Mouse (Mus musculus) left cerebral cortex, adult 2 months (tissue): Measurements from ENCODE around the gene Zc3hav1. TPM values are rescaled to one million over a fixed set of nuclear protein-coding genes. Genes with fewer than 3 reads are reported as not detected.
A peak's percentile ranks its signal among the peaks of the same experiment; 100 is the strongest.

Experiments
- DNase-seq, 2 experiments: peaks; one replicate each; pipeline ENCODE4 v3.0.0; 2021 to 2022; ENCODE audit warnings: low spot score in 2 of 2, mixed read lengths in 1 of 2; ENCODE audit errors: extremely low spot score in 1 of 2
- H3K27ac ChIP-seq: fragments of 200-600 bp; 2 replicates; pipeline ENCODE4 v1.8.1; 2022
- H3K4me3 ChIP-seq: fragments of 200-600 bp; 2 replicates; pipeline ENCODE4 v1.8.1; 2022
- CTCF ChIP-seq: fragments of 200-600 bp; IDR thresholded peaks from 2 replicates; pipeline ENCODE4 v1.8.1; 2022; ENCODE audit warnings: antibody characterized with exemption, mild to moderate bottlenecking, moderate library complexity
- intact Hi-C: fragments of 180-260 bp; cut with DNase I; formaldehyde crosslinking; loops from one replicate; pipeline ENCODE4 v1.15.1; 2025
- total RNA-seq, 2 experiments: library from RNA; stranded (reverse); gene quantifications; 2 replicates each; pipeline ENCODE4 v1.2.3; 2021

Zc3hav1 gene
- total RNA-seq, 2 experiments from 2014 or later, result 2.5 to 3.1 TPM

GRCm38 (mm10) chr6:38261877-38262276, 92.5 kb downstream of the Zc3hav1 start:
- TF ChIP-seq CTCF, result no peak
- H3K27ac ChIP-seq, result no peak overlapping the region
- H3K4me3 ChIP-seq, result no peak overlapping the region
- no peak for DNase-seq
- intact Hi-C loops, result no loop called here

DNA sequence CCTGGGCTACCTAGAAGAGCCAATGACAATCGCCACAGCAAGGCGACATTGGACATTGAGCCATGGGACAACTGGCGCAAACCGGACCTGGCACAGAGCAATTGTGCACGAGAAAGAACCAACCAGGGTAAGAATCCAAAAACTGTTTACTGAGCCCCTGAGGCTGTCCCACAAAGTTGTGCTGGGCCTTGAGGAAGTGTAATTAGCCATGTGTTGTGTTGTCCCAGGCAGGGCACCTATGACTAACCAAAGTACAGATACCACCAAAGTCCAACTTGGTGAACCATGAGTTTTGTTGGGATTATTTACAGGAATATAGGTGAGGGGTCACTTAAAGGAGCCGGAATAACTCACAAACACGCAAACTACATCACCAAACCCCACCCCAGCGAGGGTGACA, 96.9 kb downstream of the Zc3hav1 start:
- DNase-seq, result no peak
- no peak for TF ChIP-seq CTCF
- H3K27ac ChIP-seq, result peak overlapping the region; percentile 16; the same call in 1 of the 2 replicates
- H3K4me3 ChIP-seq, result no peak overlapping the region
- intact Hi-C loops, result no loop called here

GRCm38 (mm10) chr6:38256793-38257192, 97.6 kb downstream of the Zc3hav1 start:
- intact Hi-C loops, result no loop called here
- no peak overlapping the region for H3K27ac ChIP-seq
- DNase-seq, result no peak
- no peak overlapping the region for H3K4me3 ChIP-seq
- no peak for TF ChIP-seq CTCF

DNA sequence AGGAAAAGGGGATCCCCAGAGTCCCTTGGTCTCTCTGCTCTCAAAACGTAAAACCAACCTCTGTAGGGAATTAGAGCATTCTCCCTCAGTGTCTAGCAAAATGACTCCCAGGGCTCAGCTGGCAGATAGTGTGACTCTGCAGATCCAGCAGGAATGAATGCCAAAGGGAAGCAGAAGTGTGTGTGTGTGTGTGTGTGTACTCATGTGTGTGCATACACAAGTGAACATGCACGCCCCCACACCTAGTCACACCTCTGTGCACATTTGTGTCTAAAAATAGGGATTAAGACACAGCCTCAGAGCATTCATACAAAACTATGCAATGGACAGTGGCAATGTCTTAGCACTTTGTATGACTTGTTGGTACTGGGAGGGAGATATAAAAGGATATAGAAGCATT, 98.6 kb downstream of the Zc3hav1 start:
- no peak for DNase-seq
- Histone ChIP-seq H3K27ac (no peak overlapping the region), H3K4me3 (no peak overlapping the region)
- TF ChIP-seq CTCF, result no peak
- intact Hi-C loops, result loop anchor here (2.0 kb wide), 1 partner anchor 43 kb away; the partner anchor contains the start of gene Zc3hav1l

Other genes starting within 250 kb of the Zc3hav1 start
- gene Tmem213, start 245.3 kb downstream of the Zc3hav1 start, total RNA-seq, result not detected
- 1 to 10 TPM; 2.0 to 2.3 TPM for gene Atp6v0a4, start 230.0 kb downstream of the Zc3hav1 start, total RNA-seq
- 10 to 100 TPM; 46.0 to 49.9 TPM for gene D630045J12Rik, start 100.6 kb downstream of the Zc3hav1 start, total RNA-seq
- gene Zc3hav1l, start 55.3 kb downstream of the Zc3hav1 start, total RNA-seq, result 1 to 10 TPM; 3.2 to 3.4 TPM
- 10 to 100 TPM; 12.4 to 13.1 TPM for gene Ttc26, start 26.9 kb upstream of the Zc3hav1 start, total RNA-seq
- 10 to 100 TPM; 53.7 to 65.8 TPM for gene Ubn2, start 79.3 kb upstream of the Zc3hav1 start, total RNA-seq
- 10 to 100 TPM; 53.2 to 58.7 TPM for gene Fmc1, start 178.9 kb upstream of the Zc3hav1 start, total RNA-seq
- 100 to 1,000 TPM; 180 to 183 TPM for gene Luc7l2, start 196.7 kb upstream of the Zc3hav1 start, total RNA-seq